Mouse (Mus musculus): ENCODE results near the gene Cep104. TPM values are rescaled to one million over a fixed set of nuclear protein-coding genes. Genes with fewer than 3 reads are reported as not detected.
A peak's percentile ranks its signal among the peaks of the same experiment; 100 is the strongest.

Cep104 gene
- polyA plus RNA-seq, 1 experiment from 2014 or later, result 8.7 TPM

GRCm38 (mm10) chr4:154045837-154046236 is 70.8 kb downstream of the Cep104 start:
- ATAC-seq (replicated peaks; ENCODE audit: low FRiP score, low read depth), result no peak
- no peaks in the 10 kb centered on the region for H3K9me3 ChIP-seq (replicated peaks; ENCODE audit: low read length)
- H3K27me3 ChIP-seq (ENCODE audit: insufficient read depth, low read length), result no peaks in the 10 kb centered on the region
- WGBS, result 69% methylated on average over 5 of the region's 5 CpGs
- H3K4me2 ChIP-seq (ENCODE audit: low read length), result no peak overlapping the region
- H3K4me1 ChIP-seq (replicated peaks; ENCODE audit: insufficient read depth, low read length), result no peaks in the 10 kb centered on the region
- no peak for DNase-seq (ENCODE audit: low spot score)
- no peak overlapping the region for H3K9ac ChIP-seq (ENCODE audit: low read depth, low read length)
- no peak overlapping the region for H3K27ac ChIP-seq
- H3K4me3 ChIP-seq (replicated peaks; ENCODE audit: low read depth, low read length), result no peak overlapping the region
- no peaks in the 10 kb centered on the region for H3K36me3 ChIP-seq (ENCODE audit: insufficient read depth, low read length)
- peak; percentile 37; the same call in 1 of the 2 replicates for TF ChIP-seq CTCF (IDR thresholded peaks at IDR 0.05; ENCODE audit: low read depth)

GRCm38 (mm10) chr4:154051401-154051800 is 76.4 kb downstream of the Cep104 start:
- no peak for ATAC-seq (replicated peaks; ENCODE audit: low FRiP score, low read depth)
- no peak for TF ChIP-seq CTCF (IDR thresholded peaks at IDR 0.05; ENCODE audit: low read depth)

GRCm38 (mm10) chr4:154053065-154053464 is 78.1 kb downstream of the Cep104 start:
- Histone ChIP-seq H3K4me1 (replicated peaks; ENCODE audit: insufficient read depth, low read length) (no peaks in the 10 kb centered on the region), H3K27ac (no peak overlapping the region), H3K27me3 (ENCODE audit: insufficient read depth, low read length) (no peaks in the 10 kb centered on the region), H3K4me2 (ENCODE audit: low read length) (no peak overlapping the region), H3K4me3 (replicated peaks; ENCODE audit: low read depth, low read length) (no peak overlapping the region), H3K36me3 (ENCODE audit: insufficient read depth, low read length) (no peaks in the 10 kb centered on the region), H3K9ac (ENCODE audit: low read depth, low read length) (no peak overlapping the region), H3K9me3 (replicated peaks; ENCODE audit: low read length) (no peaks in the 10 kb centered on the region)
- ATAC-seq (replicated peaks; ENCODE audit: low FRiP score, low read depth) (no peak), DNase-seq (ENCODE audit: low spot score) (no peak)
- TF ChIP-seq CTCF (IDR thresholded peaks at IDR 0.05; ENCODE audit: low read depth), result peak; percentile 29
- WGBS, result 68% methylated on average over 4 of the region's 4 CpGs

More at GRCm38 (mm10) chr4:154051401-154051800, 76.4 kb downstream of the Cep104 start:
- no peaks in the 10 kb centered on the region for H3K27me3 ChIP-seq (ENCODE audit: insufficient read depth, low read length)
- no peaks in the 10 kb centered on the region for H3K9me3 ChIP-seq (replicated peaks; ENCODE audit: low read length)
- no peak overlapping the region for H3K9ac ChIP-seq (ENCODE audit: low read depth, low read length)
- H3K4me3 ChIP-seq (replicated peaks; ENCODE audit: low read depth, low read length), result no peak overlapping the region
- no peaks in the 10 kb centered on the region for H3K4me1 ChIP-seq (replicated peaks; ENCODE audit: insufficient read depth, low read length)
- no peaks in the 10 kb centered on the region for H3K36me3 ChIP-seq (ENCODE audit: insufficient read depth, low read length)
- DNase-seq (ENCODE audit: low spot score), result no peak
- H3K27ac ChIP-seq, result no peak overlapping the region
- H3K4me2 ChIP-seq (ENCODE audit: low read length), result no peak overlapping the region
- 82% methylated on average over 3 of the region's 3 CpGs for WGBS

- 84% methylated on average over 7 of the region's 7 CpGs for WGBS
- no peak for DNase-seq (ENCODE audit: low spot score)
- no peak for ATAC-seq (replicated peaks; ENCODE audit: low FRiP score, low read depth)
- H3K4me1 ChIP-seq (replicated peaks; ENCODE audit: insufficient read depth, low read length), result no peaks in the 10 kb centered on the region
- H3K36me3 ChIP-seq (ENCODE audit: insufficient read depth, low read length), result no peaks in the 10 kb centered on the region
- no peak for TF ChIP-seq CTCF (IDR thresholded peaks at IDR 0.05; ENCODE audit: low read depth)
- no peak overlapping the region for H3K27ac ChIP-seq
- no peaks in the 10 kb centered on the region for H3K9me3 ChIP-seq (replicated peaks; ENCODE audit: low read length)
- no peak overlapping the region for H3K4me3 ChIP-seq (replicated peaks; ENCODE audit: low read depth, low read length)
- H3K9ac ChIP-seq (ENCODE audit: low read depth, low read length), result no peak overlapping the region
- H3K4me2 ChIP-seq (ENCODE audit: low read length), result no peak overlapping the region
- H3K27me3 ChIP-seq (ENCODE audit: insufficient read depth, low read length), result no peaks in the 10 kb centered on the region
These were observed 80.5 kb downstream of the Cep104 start for GRCm38 (mm10) chr4:154055482-154055881.

GRCm38 (mm10) chr4:154056046-154056445 is 81.1 kb downstream of the Cep104 start:
- TF ChIP-seq CTCF (IDR thresholded peaks at IDR 0.05; ENCODE audit: low read depth), result no peak
- no peak overlapping the region for H3K27ac ChIP-seq
- H3K36me3 ChIP-seq (ENCODE audit: insufficient read depth, low read length), result no peaks in the 10 kb centered on the region
- H3K4me3 ChIP-seq (replicated peaks; ENCODE audit: low read depth, low read length), result no peak overlapping the region
- no peak for DNase-seq (ENCODE audit: low spot score)
- no peak overlapping the region for H3K4me2 ChIP-seq (ENCODE audit: low read length)
- no peaks in the 10 kb centered on the region for H3K9me3 ChIP-seq (replicated peaks; ENCODE audit: low read length)
- no peaks in the 10 kb centered on the region for H3K27me3 ChIP-seq (ENCODE audit: insufficient read depth, low read length)
- ATAC-seq (replicated peaks; ENCODE audit: low FRiP score, low read depth), result no peak
- H3K4me1 ChIP-seq (replicated peaks; ENCODE audit: insufficient read depth, low read length), result no peaks in the 10 kb centered on the region
- H3K9ac ChIP-seq (ENCODE audit: low read depth, low read length), result no peak overlapping the region
- WGBS, result 63% methylated on average over 2 of the region's 2 CpGs

- DNase-seq (ENCODE audit: low spot score), result no peak
- 29% methylated on average over 2 of the region's 2 CpGs for WGBS
- ATAC-seq (replicated peaks; ENCODE audit: low FRiP score, low read depth), result no peak
These were observed 81.7 kb downstream of the Cep104 start for GRCm38 (mm10) chr4:154056661-154057060.

GRCm38 (mm10) chr4:154057696-154058095 is 82.7 kb downstream of the Cep104 start:
- Histone ChIP-seq H3K27me3 (ENCODE audit: insufficient read depth, low read length) (no peaks in the 10 kb centered on the region), H3K4me1 (replicated peaks; ENCODE audit: insufficient read depth, low read length) (no peaks in the 10 kb centered on the region), H3K4me2 (ENCODE audit: low read length) (no peak overlapping the region), H3K9me3 (replicated peaks; ENCODE audit: low read length) (no peaks in the 10 kb centered on the region), H3K27ac (no peak overlapping the region), H3K9ac (ENCODE audit: low read depth, low read length) (no peak overlapping the region), H3K36me3 (ENCODE audit: insufficient read depth, low read length) (no peaks in the 10 kb centered on the region), H3K4me3 (replicated peaks; ENCODE audit: low read depth, low read length) (no peak overlapping the region)
- WGBS, result 65% methylated on average over 4 of the region's 4 CpGs
- DNase-seq (ENCODE audit: low spot score) (no peak), ATAC-seq (replicated peaks; ENCODE audit: low FRiP score, low read depth) (no peak)
- no peak for TF ChIP-seq CTCF (IDR thresholded peaks at IDR 0.05; ENCODE audit: low read depth)

More at GRCm38 (mm10) chr4:154056661-154057060, 81.7 kb downstream of the Cep104 start:
- no peaks in the 10 kb centered on the region for H3K9me3 ChIP-seq (replicated peaks; ENCODE audit: low read length)
- no peaks in the 10 kb centered on the region for H3K36me3 ChIP-seq (ENCODE audit: insufficient read depth, low read length)
- no peaks in the 10 kb centered on the region for H3K27me3 ChIP-seq (ENCODE audit: insufficient read depth, low read length)
- no peak overlapping the region for H3K4me3 ChIP-seq (replicated peaks; ENCODE audit: low read depth, low read length)
- H3K9ac ChIP-seq (ENCODE audit: low read depth, low read length), result no peak overlapping the region
- H3K4me1 ChIP-seq (replicated peaks; ENCODE audit: insufficient read depth, low read length), result no peaks in the 10 kb centered on the region
- no peak for TF ChIP-seq CTCF (IDR thresholded peaks at IDR 0.05; ENCODE audit: low read depth)
- no peak overlapping the region for H3K27ac ChIP-seq
- H3K4me2 ChIP-seq (ENCODE audit: low read length), result no peak overlapping the region

Other genes starting within 250 kb of the Cep104 start
- 93.3 and 94.8 TPM in 2 replicates for gene A430005L14Rik, start 18.0 kb upstream of the Cep104 start, polyA plus RNA-seq (2015; fragmentation: Nextera tagmentation; extraction: Ambion mirVana)
- 9.7 and 10.7 TPM in 2 replicates for gene Dffb, start 68 bp upstream of the Cep104 start, polyA plus RNA-seq (2015; fragmentation: Nextera tagmentation; extraction: Ambion mirVana)
- gene Lrrc47, start 36.5 kb downstream of the Cep104 start, polyA plus RNA-seq (2015; fragmentation: Nextera tagmentation; extraction: Ambion mirVana), result 20.3 and 22.7 TPM in 2 replicates
- 98.9 and 100.0 TPM in 2 replicates for gene Smim1, start 51.0 kb downstream of the Cep104 start, polyA plus RNA-seq (2015; fragmentation: Nextera tagmentation; extraction: Ambion mirVana)
- gene Ccdc27, start 67.5 kb downstream of the Cep104 start, polyA plus RNA-seq (2015; fragmentation: Nextera tagmentation; extraction: Ambion mirVana), result 0.05 and 0.08 TPM in 2 replicates
- gene Trp73, start 165.0 kb downstream of the Cep104 start, polyA plus RNA-seq (2015; fragmentation: Nextera tagmentation; extraction: Ambion mirVana), result 0.25 and 0.26 TPM in 2 replicates
- 28.5 and 31.8 TPM in 2 replicates for gene Wrap73, start 167.2 kb downstream of the Cep104 start, polyA plus RNA-seq (2015; fragmentation: Nextera tagmentation; extraction: Ambion mirVana)
- gene Tprgl, start 185.5 kb downstream of the Cep104 start, polyA plus RNA-seq (2015; fragmentation: Nextera tagmentation; extraction: Ambion mirVana), result 154 and 172 TPM in 2 replicates
- gene Megf6, start 195.5 kb downstream of the Cep104 start, polyA plus RNA-seq (2015; fragmentation: Nextera tagmentation; extraction: Ambion mirVana), result 5.0 and 5.8 TPM in 2 replicates

Measured in kidney, postnatal 0 days (tissue).